Mouse (Mus musculus) splenic B cell, adult 2 months (primary cell): ENCODE measurements at regions not wholly inside any gene's neighbourhood (a gene's known extent, or its start where the extent isn't known, plus 50 kb on each side); places are given as distances from the start of the nearest gene placed in this dataset.

ENCODE experiments used
- DNase-seq: peaks from one replicate; pipeline ENCODE4 v3.0.0-alpha.2; 2011; ENCODE audit warnings: low read depth, low spot score
- H3K27me3 ChIP-seq: 2 replicates; pipeline ENCODE4 v1.6.1; 2012; ENCODE audit warnings: mild to moderate bottlenecking, low read length, moderate library complexity, mixed read lengths; ENCODE audit not compliant: control insufficient read depth, poor library complexity, insufficient read depth, severe bottlenecking
- H3K36me3 ChIP-seq: 2 replicates; pipeline ENCODE4 v1.6.1; 2012; ENCODE audit warnings: mild to moderate bottlenecking, low read length, moderate library complexity, mixed read lengths; ENCODE audit not compliant: control insufficient read depth, poor library complexity, insufficient read depth, severe bottlenecking

DNA sequence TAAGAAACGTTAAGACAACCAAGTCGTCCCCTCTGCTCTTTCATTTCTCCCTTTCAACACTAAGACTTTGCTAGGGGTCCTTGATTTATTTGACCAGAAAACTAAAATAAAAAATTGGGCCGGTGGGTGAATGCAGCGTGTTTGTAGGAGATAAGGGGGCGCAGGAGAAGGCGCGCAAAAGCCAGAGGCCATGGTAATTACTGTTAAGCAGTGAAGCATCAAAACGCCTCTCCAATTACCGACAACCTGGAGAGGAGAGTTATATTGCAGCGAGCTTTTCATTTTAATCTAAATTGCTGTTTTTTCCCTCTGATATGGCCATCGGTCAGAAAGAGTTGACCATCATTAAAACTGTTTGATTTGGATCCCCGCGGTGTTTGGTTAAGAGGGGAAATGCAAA is 168.9 kb downstream of the Foxa2 start:
- Histone ChIP-seq H3K36me3 (no peaks in the 10 kb centered on the region), H3K27me3 (no peaks in the 10 kb centered on the region)
- DNase-seq, result no peak

DNA sequence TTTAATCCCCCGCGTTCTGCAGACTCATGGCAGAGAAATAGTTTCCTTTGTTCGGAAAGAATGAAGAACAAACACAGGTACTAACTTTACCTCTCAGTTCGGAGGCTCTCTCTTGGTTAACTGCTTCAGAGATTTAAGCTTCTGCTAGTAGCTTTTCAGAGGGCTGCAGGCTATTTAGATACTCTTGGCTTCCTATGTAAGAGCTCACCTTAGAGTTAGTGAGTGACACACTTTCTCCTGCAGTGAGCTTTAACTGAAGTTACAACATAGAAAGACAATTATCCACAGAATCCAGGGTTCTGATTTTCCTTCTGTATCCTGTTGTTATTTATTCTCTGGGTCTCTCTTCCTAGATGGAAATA is 169.2 kb downstream of the Foxa2 start:
- DNase-seq, result no peak
- Histone ChIP-seq H3K27me3 (no peaks in the 10 kb centered on the region), H3K36me3 (no peaks in the 10 kb centered on the region)

DNA sequence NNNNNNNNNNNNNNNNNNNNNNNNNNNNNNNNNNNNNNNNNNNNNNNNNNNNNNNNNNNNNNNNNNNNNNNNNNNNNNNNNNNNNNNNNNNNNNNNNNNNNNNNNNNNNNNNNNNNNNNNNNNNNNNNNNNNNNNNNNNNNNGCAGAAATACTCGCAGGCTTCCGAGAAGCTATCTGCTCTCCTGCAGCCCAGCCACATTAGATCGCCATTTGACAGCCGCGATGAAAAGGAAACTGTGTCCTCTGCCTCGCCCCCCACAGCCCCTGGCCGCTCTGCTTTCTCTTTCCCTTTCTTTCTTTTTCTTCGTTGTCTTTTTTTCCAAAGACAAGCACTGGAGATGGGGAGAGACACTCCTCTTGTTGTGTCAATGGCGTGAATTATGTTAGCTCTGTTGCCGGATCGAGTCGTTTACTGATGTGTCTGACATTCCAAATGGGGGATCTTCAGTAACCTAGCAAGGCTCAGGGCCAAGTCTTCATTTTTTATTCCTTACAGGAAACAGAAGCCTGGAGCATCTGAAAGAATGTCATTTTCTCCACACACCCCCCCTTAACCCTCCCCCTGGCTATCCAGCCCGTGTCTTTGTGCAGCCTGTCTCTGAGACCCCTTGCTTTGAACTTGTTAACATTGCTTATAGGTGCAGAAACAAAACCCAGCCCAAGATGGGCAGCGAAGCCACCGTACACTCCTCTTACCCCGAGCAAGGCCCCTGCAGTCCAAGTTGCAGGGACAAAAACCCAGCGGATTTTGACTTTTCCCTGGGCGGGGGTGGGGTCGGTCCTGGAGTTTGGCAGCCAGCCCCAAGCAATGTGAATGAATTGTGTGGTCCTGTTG is 169.8 kb downstream of the Foxa2 start:
- DNase-seq, result no peak
- no peaks in the 10 kb centered on the region for H3K36me3 ChIP-seq
- H3K27me3 ChIP-seq, result no peaks in the 10 kb centered on the region

DNA sequence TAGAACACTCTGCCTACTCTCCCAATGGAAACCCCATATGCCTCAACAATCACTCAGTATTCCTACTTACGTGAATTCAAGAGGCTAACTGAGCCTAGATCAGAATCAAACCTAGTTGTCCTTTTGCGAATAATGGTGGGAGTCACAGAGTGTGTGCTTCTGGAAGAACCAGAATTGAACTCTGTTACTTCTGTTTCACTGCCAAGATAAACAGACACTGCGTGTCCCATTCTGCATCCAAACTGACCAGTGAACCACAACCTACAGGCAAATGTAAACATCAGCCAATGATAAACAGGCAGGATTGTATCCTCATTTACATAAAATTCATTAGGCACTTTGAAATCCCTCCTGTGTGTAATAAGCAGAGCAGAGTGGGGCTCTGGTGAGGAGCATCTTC is 173.8 kb downstream of the Foxa2 start:
- H3K27me3 ChIP-seq, result no peaks in the 10 kb centered on the region
- no peaks in the 10 kb centered on the region for H3K36me3 ChIP-seq
- DNase-seq, result no peak

DNA sequence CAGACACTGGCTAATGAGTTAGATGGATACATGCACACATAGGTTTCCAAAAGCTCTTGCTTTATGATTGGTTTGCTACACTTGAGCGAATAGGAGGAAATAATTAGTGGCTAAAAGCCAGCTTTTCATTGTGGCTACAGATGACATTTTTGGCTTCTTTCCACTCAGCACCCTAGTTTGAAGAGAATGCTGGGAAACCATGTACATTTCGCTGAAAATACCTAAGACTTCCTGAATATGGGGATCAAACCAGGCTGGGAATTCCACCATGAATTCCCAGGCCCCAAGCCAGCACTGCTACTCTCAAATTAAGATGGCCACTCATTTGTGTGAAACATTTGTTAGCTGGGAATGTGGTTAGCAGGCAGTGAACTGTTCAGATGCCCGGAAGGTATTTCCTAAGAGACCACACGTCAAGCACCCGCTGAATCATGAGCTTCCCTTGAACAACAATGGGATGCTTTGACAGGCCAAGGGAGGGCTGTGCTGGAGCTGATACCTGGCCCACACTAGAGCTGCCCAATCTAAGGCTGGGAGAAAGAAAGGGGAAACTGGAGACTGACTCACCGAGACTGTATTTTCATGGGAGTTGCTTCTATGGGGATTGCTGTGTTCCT is 195.5 kb downstream of the Foxa2 start:
- no peak for DNase-seq
- H3K36me3 ChIP-seq, result no peaks in the 10 kb centered on the region

DNA sequence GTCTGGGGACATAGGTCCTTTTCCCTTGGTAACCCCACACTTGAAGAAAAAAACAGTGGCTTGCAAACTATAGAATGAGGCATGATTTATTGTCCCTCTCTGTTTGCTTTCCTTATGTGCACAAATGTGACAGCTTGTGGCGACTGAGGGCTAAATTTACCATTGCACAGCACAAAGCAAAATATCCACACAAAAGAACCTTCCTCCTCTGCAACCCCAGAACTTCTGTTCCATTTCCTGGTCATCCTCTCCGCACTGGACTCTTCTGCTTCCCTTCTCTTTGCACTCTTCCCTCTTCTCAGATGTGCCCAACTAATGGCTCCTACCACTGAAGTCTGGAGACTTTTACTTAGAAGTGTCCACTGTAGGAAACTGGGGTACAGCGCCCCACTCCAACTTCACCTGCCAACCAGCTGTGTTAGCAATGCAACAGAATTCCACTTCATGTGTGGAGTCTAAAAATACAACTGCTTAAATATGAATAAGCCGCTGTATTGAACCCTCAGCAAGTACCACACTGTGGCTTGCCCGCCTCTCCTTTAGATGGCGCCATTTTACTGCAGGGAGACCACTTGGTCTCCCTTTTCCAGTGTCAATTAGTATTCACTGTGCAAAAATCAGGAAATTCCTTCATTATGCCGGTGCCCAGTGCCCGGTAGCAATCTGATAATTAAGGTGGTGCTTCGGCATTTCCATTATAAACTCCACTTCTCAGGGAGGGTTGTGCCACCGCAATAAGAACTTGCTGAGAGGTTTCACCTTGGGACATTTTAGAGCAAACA is 199.6 kb downstream of the Foxa2 start:
- DNase-seq, result no peak
- H3K27me3 ChIP-seq, result no peaks in the 10 kb centered on the region

More for the DNA sequence above, 195.5 kb downstream of the Foxa2 start:
- no peaks in the 10 kb centered on the region for H3K27me3 ChIP-seq

DNA sequence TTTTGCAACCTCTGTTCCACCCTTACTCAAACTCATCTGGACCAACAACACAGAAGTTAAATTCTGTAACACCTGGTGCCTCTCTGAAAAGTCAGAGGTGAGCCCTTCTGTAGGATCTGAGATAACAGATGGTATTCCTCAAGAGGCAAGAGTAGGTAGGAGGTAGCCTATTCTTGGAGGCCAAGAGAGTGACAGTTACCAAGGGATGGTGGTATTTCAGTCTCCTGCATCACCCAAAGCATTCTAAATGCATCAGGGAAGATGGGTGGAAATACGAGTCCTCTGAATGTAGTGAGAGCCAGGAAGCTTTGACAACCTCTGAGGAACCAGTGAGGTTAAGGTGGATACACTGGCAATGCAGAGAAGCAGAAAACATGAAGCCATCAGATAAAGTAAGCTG is 201.5 kb downstream of the Foxa2 start:
- DNase-seq, result no peak
- Histone ChIP-seq H3K27me3 (no peaks in the 10 kb centered on the region), H3K36me3 (no peaks in the 10 kb centered on the region)

More for the DNA sequence above, 199.6 kb downstream of the Foxa2 start:
- no peaks in the 10 kb centered on the region for H3K36me3 ChIP-seq

DNA sequence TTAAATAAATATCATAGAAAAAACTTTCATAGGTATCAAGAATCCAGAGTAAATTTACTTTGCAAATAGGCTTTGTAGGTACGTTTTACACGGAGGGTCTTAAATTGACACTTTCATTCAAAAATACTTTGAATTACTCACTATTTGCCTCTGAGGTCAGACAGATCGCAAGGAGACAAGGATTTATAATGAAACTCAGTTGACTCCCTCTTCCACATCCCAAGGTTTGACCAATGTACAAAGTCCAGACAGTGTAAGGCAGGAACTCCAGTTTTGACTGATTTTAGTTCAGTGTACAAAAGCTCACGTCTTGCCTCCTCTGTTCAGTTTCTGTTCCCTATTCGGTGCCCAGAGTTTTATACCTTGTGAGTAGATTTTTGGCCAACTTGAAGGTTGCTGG is 205.8 kb downstream of the Foxa2 start:
- Histone ChIP-seq H3K36me3 (no peaks in the 10 kb centered on the region), H3K27me3 (no peaks in the 10 kb centered on the region)
- no peak for DNase-seq

DNA sequence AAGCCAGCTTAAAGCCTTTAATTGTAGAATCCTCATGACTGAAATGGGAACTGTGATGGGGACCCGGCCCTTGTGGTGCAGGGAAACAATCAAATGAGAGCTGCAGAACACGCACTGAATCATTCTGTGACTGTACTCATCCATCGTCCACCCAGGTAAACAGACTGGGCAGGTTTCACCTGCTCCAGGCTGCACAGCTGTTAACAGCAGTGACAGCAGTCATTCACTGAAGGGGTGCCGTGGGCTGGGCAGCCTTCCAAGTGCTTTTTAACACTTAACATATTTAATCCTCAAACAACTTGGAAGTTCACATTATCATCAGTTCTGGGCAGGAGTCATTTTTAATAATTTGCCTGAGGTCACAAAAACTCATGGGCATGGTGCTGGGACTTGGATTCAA is 208.2 kb downstream of the Foxa2 start:
- no peak for DNase-seq
- no peaks in the 10 kb centered on the region for H3K27me3 ChIP-seq

DNA sequence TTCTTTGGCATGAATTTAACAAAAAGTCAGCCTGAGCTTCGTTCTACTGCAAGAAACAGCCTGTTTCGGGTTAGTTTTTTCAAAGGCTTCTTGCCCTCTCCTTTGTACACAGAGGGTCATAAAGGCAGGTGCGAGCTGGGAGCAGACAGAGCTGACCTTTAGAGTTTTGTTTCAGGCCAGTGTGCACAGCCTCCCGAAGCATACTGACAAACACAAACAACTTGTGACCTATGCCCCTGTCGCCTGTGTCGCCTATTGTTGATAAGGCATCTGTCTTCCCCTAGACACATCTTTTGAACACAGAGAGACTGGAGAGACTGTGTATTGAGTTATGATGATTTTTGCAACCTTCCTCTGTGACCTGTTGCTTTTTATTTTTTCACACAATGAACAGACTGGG is 216.2 kb downstream of the Foxa2 start:
- H3K36me3 ChIP-seq, result no peaks in the 10 kb centered on the region
- H3K27me3 ChIP-seq, result no peaks in the 10 kb centered on the region
- DNase-seq, result no peak

More for the DNA sequence above, 208.2 kb downstream of the Foxa2 start:
- no peaks in the 10 kb centered on the region for H3K36me3 ChIP-seq

DNA sequence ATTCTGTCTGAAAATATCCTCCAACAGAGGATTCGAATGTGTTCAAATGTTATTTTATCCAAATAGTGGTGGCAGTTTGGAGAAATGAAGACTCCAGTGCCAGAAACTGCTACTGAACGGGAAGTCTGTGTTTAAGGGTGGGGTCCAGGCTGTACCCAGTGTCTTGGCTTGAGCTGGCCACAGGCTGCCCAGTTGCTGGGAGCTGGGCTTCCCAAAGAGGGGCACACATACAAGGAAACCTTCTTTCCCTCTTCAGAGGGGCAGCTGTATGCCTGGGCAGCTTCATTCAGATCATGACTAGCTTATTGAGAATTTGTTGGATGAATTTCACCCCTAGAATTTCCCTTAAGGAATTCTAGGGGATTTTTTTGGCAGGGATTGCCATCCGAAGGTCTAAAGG is 229.8 kb downstream of the Foxa2 start:
- H3K36me3 ChIP-seq, result no peaks in the 10 kb centered on the region
- DNase-seq, result no peak
- H3K27me3 ChIP-seq, result no peaks in the 10 kb centered on the region

DNA sequence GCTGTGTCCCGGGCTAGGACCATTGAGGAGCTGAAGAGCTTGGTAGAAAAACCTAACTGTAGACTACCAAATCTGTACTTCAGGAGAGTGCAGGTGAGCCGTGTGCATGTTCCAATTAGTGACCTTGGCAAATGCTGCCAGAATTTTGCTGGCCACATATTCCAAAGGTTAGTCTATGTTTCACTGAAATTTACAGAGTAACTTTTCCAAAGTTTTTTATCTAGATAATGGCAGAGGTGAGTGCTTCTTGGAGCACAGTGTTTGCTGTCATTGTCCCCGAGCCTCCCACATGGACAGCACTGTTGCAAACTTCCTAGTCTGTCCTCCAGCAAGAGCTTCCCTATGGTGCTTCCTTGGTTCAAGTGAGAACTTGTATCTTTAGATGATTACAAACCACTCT is 232.5 kb downstream of the Foxa2 start:
- no peak for DNase-seq
- Histone ChIP-seq H3K36me3 (no peaks in the 10 kb centered on the region), H3K27me3 (no peaks in the 10 kb centered on the region)

DNA sequence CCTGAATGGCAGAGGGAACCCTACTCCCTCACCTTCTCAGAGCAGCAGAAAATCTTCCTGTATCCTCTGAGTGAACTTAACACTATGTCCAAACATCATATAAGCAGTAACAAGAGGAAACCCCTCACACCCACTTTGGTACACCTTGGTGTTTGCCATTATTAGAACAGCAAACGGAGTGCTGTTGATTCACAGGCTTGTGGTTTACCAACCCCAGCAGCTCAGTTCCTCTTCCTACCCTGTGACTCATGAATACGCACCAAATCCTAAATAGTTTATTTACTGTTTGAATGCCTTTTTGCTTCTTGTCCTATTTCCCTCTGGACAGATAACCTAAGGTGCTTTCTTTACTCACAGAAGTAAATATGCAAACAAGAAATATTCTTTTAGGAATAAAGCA is 233.3 kb downstream of the Foxa2 start:
- no peak for DNase-seq
- no peaks in the 10 kb centered on the region for H3K27me3 ChIP-seq

DNA sequence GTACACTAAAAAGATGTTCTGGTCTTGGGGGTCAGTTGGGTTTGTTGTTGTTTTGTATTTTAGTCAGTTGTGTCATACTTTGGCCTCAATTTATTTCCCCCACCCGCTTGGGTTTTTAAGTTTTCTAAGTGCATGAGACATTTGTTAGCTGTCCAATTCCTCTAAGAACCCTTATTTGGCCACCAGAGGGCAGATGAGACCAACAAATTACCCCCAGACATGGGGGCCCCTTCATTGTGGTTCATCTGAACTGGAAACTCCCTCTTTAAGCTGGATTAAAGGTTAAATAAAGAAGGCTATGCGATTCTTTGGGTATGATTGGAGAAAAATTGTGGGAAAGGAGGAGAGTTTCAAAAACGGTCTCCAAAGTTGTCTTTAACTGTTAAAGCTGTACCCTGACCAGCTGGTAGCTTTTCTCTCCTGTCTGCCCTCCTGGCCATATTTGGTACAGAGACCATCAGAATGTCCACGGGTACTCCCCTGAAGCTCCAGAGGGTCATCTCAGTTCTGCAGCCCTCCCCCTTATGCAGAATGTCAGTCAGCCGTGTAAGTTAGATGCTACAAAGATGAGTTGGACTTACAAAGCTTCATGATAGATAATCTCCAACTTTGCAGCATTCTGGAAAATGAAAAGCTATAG is 238.6 kb downstream of the Foxa2 start:
- no peaks in the 10 kb centered on the region; the same call in 1 of the 2 replicates for H3K27me3 ChIP-seq
- no peaks in the 10 kb centered on the region for H3K36me3 ChIP-seq
- DNase-seq, result peak; percentile 13

More for the DNA sequence above, 233.3 kb downstream of the Foxa2 start:
- H3K36me3 ChIP-seq, result no peaks in the 10 kb centered on the region

DNA sequence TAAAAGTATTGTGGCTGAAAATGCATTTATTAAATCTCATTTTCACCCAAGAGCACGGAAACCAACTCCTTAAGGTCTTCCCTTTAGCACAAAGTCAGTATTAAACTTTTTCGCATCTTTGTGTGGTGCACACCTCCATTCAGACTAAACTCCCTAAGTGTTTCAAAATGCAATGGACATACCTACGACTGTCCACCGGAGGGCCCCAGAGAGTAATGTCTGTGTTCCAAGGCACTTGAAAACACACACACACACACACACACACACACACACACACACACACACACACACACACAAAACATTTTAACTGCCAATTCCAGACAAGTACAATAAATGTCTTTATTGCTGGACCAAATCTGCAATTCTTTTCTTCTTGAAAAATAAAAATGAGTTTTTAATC is 243.7 kb downstream of the Foxa2 start:
- H3K36me3 ChIP-seq, result no peaks in the 10 kb centered on the region
- no peak for DNase-seq

More for the DNA sequence above, 243.7 kb downstream of the Foxa2 start:
- H3K27me3 ChIP-seq, result no peaks in the 10 kb centered on the region; the same call in 1 of the 2 replicates
